Mouse (Mus musculus) limb, embryonic 14.5 days (tissue): Measurements from ENCODE around the gene Arl5a. TPM values are rescaled to one million over a fixed set of nuclear protein-coding genes. Genes with fewer than 3 reads are reported as not detected.

Source experiments
- ATAC-seq: fragments of 200-750 bp; cut with Nextera tagmentation; 2 replicates; pipeline ENCODE4 v1.8.0; 2017; ENCODE audit warnings: low read depth, moderate number of reproducible peaks, moderate TSS enrichment; ENCODE audit not compliant: low FRiP score
- DNase-seq: peaks from one replicate; pipeline ENCODE4 v3.0.0-alpha.2; 2015; ENCODE audit warnings: low spot score
- H3K27ac ChIP-seq: fragments of 300-500 bp; sonication (generic); replicated peaks from 2 replicates; pipeline ENCODE4 v1.5.1; 2014; ENCODE audit warnings: low read depth, mild to moderate bottlenecking, low read length, moderate library complexity, mixed read lengths
- H3K27me3 ChIP-seq: fragments of 300-500 bp; sonication (generic); 2 replicates; pipeline ENCODE4 v1.6.1; 2014; ENCODE audit warnings: low read length, mixed read lengths; ENCODE audit not compliant: control insufficient read depth, insufficient read depth
- H3K36me3 ChIP-seq: fragments of 300-500 bp; sonication (generic); 2 replicates; pipeline ENCODE4 v1.6.1; 2014; ENCODE audit warnings: mild to moderate bottlenecking, low read length, moderate library complexity, mixed read lengths; ENCODE audit not compliant: control insufficient read depth, insufficient read depth
- H3K4me1 ChIP-seq: fragments of 300-500 bp; sonication (generic); 2 replicates; pipeline ENCODE4 v1.6.1; 2014; ENCODE audit warnings: antibody characterized with exemption, low read length, mixed read lengths; ENCODE audit not compliant: control insufficient read depth, insufficient read depth
- H3K4me2 ChIP-seq: fragments of 300-500 bp; sonication (generic); replicated peaks from 2 replicates; pipeline ENCODE4 v1.6.1; 2014; ENCODE audit warnings: low read depth, mild to moderate bottlenecking, low read length, moderate library complexity; ENCODE audit not compliant: severe bottlenecking
- H3K4me3 ChIP-seq: fragments of 300-500 bp; sonication (generic); replicated peaks from 2 replicates; pipeline ENCODE4 v1.5.1; 2014; ENCODE audit warnings: low read length
- H3K9ac ChIP-seq: fragments of 300-500 bp; sonication (generic); 2 replicates; pipeline ENCODE4 v1.6.1; 2014; ENCODE audit warnings: mild to moderate bottlenecking, low read depth, low read length, moderate library complexity; ENCODE audit not compliant: severe bottlenecking
- H3K9me3 ChIP-seq: fragments of 300-500 bp; sonication (generic); 2 replicates; pipeline ENCODE4 v1.6.1; 2016; ENCODE audit warnings: low read length; ENCODE audit not compliant: control insufficient read depth
- POLR2A ChIP-seq: fragments of 200-500 bp; IDR thresholded peaks from 2 replicates; pipeline ENCODE4 v1.8.0; 2012; ENCODE audit warnings: inconsistent platforms, mild to moderate bottlenecking, moderate library complexity, borderline replicate concordance; ENCODE audit not compliant: insufficient read depth, insufficient read length; ENCODE audit errors: extremely low read depth
- WGBS: fragments of 180-500 bp; shearing (Covaris S2); extraction: QIAGEN DNeasy Blood & Tissue Kit; methylation state at CpG from one replicate; pipeline ENCODE4 v1.1.7; 2014; 5-methylcytosine and 5-hydroxymethylcytosine counted together
- polyA plus RNA-seq, 2 experiments: library from polyadenylated mRNA; depleted of rRNA in 1 of 2; stranded (reverse) in 1 of 2; unstranded in 1 of 2; fragments of >200 nt; fragmentation: Nextera tagmentation in 1 of 2; extraction: Ambion mirVana in 1 of 2; gene quantifications; 2 replicates each; pipeline versions ENCODE4 v1.2.1 to v1.2.3; 2012 to 2014

Gene Arl5a
- 35.7 and 35.9 TPM in 2 replicates for polyA plus RNA-seq (2012; rRNA removed)
- polyA plus RNA-seq (2014; fragmentation: Nextera tagmentation; extraction: Ambion mirVana): 65.0 and 72.0 TPM in 2 replicates

DNA sequence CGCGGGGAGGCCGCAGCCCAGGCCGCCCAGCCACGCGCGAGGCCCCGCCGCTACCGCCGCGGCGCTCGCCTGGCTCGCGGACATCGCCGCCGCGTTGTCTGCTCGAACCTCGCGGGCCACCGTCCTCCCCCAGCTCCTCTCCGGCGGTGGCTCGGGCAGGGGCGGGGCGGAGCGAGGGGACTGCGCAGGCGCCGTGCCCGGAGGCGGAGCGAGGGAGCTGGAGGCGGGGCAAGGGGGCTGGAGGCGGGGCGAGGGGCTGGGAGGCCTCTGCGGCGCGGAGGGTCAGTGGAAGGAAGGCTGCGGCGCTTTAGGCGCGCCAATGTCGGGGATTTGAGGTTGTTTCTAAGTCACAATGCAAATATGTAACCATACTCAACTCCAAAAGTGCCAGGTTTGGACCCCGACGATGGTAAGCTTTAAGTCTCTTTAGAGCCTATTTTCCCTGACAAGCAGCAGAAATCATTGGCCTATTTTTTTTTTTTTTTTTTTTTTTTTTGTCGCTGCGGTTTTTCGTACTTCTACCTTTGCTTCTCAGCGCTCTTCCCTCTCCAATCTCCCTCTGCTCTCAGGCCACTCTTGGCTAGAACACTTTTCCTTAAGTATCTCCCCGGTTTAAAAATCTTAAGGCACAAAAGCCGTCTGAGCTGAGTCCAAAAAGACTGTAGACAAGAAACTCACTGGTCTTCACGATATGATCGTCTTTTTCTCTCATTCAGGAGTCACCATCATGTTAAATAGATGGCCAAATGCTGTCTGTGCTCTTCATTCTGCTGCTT, at the start of gene Arl5a:
Gene Arl5a (minus strand): TSS at position 155 of the 776 bp plus-strand sequence.
- DNase-seq (peak; percentile 87), ATAC-seq (peak; percentile 94)
- Histone ChIP-seq H3K4me1 (peaks cover 18% of the 10 kb centered on the region), H3K4me2 (peak within 1 kb of the TSS; percentile 58), H3K9ac (peak within 1 kb of the TSS; percentile 95), H3K27ac (peak within 1 kb of the TSS; percentile 89), H3K36me3 (no peaks in the 10 kb centered on the region), H3K27me3 (no peaks in the 10 kb centered on the region), H3K4me3 (peak within 1 kb of the TSS; percentile 85), H3K9me3 (no peaks in the 10 kb centered on the region)
- under 1% methylated on average over 34 of the region's 57 CpGs for WGBS
- peak; percentile 92; the same call in 1 of the 2 replicates for TF ChIP-seq POLR2A

DNA sequence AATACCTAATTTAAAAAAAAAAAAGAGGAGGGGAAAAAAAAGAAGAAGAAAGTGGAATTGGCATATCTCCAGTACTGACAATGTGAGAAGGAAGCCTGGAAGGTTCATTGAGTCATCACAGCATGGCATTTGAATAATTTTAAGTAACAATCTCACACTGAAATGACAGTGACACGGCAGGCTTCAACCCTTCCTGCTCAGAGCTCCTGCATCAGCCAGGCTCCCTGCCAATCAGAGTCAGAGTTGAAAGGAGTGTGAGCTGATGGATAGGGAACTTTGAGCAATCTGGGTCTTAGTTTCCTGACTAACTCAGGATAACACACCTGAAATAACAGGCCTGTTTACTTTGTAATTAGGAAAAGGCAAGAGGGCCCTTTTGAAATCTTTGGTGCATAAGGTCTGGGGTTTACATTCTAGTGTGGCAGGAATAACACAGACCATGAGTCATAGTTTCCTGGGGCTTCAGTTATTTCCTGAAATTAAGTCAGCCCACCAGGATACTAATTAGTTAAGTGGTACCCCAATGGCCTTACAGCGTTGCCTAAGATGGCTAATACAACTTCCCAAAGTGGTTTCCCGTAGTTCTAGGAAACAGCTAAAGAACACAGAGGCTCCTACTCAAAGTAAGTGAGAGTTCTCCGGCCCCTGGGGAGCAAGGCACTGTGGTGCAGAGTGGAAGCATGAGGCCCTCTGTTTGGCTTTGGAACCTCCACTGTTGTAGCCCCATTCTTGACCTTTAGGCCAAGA, 47.0 kb upstream of the Arl5a start:
- peak; percentile 28 for DNase-seq
- 14% methylated on average over 4 of the region's 4 CpGs for WGBS
- TF ChIP-seq POLR2A: no peak

DNA sequence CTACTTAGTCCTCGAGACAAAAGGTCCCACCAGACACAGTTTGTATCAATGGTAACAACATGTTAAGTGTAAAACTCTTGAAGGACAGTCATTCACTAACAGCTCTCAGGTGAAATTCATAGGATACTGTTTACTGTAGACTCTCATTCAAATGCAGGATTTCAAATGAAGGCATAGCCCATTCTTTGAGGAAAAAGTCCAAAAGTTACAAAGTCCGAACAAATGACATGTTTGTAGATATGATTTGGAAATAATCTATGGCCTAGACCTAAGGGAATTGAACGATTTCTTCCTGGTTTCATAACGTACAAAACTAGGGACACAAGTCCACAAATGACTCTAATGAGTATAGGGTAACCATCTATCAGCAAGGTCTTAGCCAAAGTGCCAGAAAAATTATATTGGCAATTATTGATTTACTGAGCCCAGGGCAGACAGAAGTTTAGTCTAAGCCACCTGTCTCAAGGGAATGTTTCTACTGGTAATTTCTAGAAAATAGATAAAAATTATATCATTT, 45.4 kb upstream of the Arl5a start:
- WGBS: 87% methylated on average over 4 of the region's 4 CpGs
- no peaks in the 10 kb centered on the region for H3K9me3 ChIP-seq
- no peak overlapping the region for H3K27ac ChIP-seq

More for the DNA sequence above, 47.0 kb upstream of the Arl5a start:
- Histone ChIP-seq H3K27me3 (no peaks in the 10 kb centered on the region), H3K9ac (no peak overlapping the region), H3K36me3 (no peaks in the 10 kb centered on the region), H3K9me3 (no peaks in the 10 kb centered on the region), H3K4me1 (0 out of 2 replicates have a peak, but pooled peaks cover 7% of the 10 kb centered on the region), H3K27ac (no peak overlapping the region), H3K4me2 (no peak overlapping the region), H3K4me3 (no peak overlapping the region)
- peak; percentile 55 for ATAC-seq

DNA sequence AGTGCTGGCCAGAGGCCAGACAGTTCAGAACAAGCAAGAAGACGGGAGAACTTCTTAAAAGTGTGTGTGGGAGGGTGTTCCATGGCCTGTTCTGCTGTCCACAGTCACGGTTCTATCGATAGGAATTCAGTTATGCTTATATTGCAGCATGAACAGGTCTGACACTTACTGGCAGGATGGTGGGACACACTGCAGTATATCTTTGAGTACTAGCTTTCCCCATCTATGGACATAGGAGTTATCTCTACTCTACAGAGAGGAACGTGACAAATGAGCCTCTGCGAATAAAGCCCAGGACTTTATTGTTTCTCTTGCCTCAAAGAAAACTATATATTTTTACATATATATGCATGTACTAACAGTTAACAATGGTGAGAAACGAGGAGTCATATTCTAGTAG, 42.9 kb upstream of the Arl5a start:
- DNase-seq (no peak), ATAC-seq (no peak)
- H3K27ac ChIP-seq: no peak overlapping the region
- H3K4me3 ChIP-seq: no peak overlapping the region
- WGBS: 83% methylated on average over 6 of the region's 6 CpGs
- H3K4me1 ChIP-seq: 0 out of 2 replicates have a peak, but pooled peaks cover 7% of the 10 kb centered on the region
- no peak overlapping the region for H3K4me2 ChIP-seq
- H3K9me3 ChIP-seq: no peaks in the 10 kb centered on the region
- no peak for TF ChIP-seq POLR2A
- no peaks in the 10 kb centered on the region for H3K36me3 ChIP-seq
- no peaks in the 10 kb centered on the region for H3K27me3 ChIP-seq
- H3K9ac ChIP-seq: no peak overlapping the region

More for the DNA sequence above, 45.4 kb upstream of the Arl5a start:
- DNase-seq (no peak), ATAC-seq (no peak)
- Histone ChIP-seq H3K4me3 (no peak overlapping the region), H3K4me2 (no peak overlapping the region), H3K27me3 (no peaks in the 10 kb centered on the region), H3K9ac (no peak overlapping the region), H3K36me3 (no peaks in the 10 kb centered on the region), H3K4me1 (0 out of 2 replicates have a peak, but pooled peaks cover 7% of the 10 kb centered on the region)
- no peak for TF ChIP-seq POLR2A
